Mouse (Mus musculus) inflammation-experienced regulatory T-cells, adult 16 weeks (primary cell): ENCODE measurements around the gene Pnpt1. TPM values are rescaled to one million over a fixed set of nuclear protein-coding genes. Genes with fewer than 3 reads are reported as not detected.

Source experiments
- polyA plus RNA-seq: library from polyadenylated mRNA; unstranded; fragments of 100-300 nt; shearing (Covaris generic); gene quantifications from one replicate; pipeline ENCODE4 v1.2.1, GENCODE M21; 2017

Pnpt1 gene
- 46.7 TPM for polyA plus RNA-seq

DNA sequence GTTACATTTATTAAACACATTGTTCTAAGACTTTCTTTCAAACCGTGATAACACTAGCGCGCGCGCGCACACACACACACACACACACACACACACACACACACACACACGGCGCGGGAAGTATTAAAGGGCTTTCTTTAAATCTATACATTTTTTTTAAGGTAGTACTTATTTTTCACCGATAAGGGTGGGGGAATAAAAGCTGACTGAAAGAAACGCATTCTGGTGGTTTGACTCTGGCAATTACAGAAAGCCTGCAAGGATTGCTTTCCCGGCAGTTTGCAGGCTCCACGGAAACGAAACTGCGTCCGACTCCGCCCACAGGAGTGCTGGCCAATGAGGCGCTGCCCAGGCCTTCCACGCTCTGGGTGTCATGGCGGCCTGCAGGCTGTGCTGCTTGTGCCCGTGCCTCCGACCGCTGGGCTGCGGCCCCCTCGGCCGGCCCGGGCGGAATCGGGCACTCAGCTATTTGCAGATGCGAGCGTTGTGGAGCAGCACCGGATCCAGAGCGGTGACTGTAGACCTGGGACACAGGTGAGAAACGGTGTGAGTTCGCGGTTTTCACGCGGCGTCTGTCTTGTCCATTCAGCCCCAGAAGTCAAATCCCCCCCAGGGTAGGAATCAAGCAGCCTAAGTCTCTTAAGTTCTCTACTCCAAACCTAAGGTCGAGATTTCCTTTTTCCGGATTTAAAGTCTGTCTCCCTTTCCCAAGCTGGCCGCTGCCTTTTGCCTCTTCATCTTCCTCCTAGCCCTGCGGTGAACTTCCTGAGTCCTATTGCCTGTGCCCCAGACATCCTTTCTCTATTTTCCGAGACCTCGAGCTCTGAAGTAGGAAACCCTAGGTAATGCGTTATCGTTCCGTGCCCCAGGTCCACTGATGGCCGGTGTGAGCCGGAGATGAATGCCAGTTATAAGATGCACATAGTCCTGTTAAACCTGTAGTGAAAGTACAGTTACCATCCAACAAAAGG lies at the start of gene Pnpt1:
Gene Pnpt1 (plus strand): TSS at position 360 of the 971 bp plus-strand sequence.

DNA sequence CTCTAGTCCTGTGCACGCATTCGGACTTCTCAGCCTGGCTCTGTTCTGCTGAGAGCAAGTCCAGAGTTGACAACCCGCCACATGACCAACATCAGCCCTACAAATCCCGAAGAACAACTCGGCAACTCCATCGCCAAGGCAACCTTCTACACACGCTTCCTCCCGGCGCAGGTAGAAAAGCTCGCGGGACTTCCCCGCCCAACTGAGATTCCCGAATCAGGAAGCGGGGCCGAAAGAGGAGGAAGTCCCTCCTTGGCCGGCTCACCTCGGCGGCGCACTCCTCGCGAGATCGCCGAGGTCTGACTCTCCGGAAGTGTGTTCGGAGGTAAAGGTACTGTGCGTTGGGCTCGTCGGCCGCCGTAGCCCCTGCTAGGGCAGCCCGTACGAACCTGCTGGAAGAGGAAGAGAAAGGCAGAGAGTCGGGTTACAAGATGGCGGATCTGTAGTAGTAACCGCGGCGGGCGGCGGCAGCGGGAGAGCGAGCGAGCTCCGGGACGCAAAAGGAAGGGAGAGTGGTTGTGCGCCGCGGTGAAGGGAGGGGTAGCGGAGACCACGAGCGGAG lies 42.1 kb downstream of the Pnpt1 start, which contains the start of gene Ppp4r3b:
Gene Ppp4r3b (plus strand): TSS at position 328 of the 562 bp plus-strand sequence.

Other genes starting within 250 kb of the Pnpt1 start
- 248 TPM for gene Ppp4r3b, start 42.1 kb downstream of the Pnpt1 start, polyA plus RNA-seq
- gene Cfap36, start 116.7 kb downstream of the Pnpt1 start, polyA plus RNA-seq: 47.3 TPM
- 0.83 TPM for gene Ccdc88a, start 242.9 kb downstream of the Pnpt1 start, polyA plus RNA-seq